Comparison of ENCODE assay signal across 11 mouse cellular contexts in the genomic region with DNA sequence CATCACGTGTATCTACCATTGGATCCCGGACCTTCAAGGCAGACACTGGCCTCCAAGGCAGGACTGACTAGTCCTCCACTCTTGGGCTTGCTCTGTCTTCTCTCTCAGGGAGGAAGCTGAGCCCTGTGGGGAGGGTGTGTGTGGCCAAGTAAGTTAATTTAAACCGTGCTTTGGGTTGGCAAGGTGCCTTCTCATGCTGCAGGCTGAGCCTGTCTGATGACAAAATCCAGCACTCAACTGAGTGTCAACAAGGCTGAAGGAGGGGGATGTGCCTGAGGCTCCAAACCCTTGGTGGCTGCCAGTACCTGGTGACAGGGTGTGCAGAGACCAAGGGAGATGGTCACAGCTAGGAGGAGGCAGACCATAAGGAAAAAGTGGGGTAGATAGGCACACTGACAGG. TPM values are rescaled to one million over a fixed set of nuclear protein-coding genes. Genes with fewer than 3 reads are reported as not detected.
DNase-seq lines count a peak whose midpoint lies in the region; ATAC-seq and TF ChIP-seq lines count a peak whose summit lies in the region.
"Had no signal": no experiment of that assay in that cellular context is flagged by ENCODE, and none has a peak within 500 bp of the region (broad histone marks: within the 10 kb centered on the region; RNA-seq: fewer than 3 reads in every experiment).

No protein-coding gene starts in this region.

- no peak overlapping the region for H3K4me3 ChIP-seq in heart, embryonic 10.5 days
- no peak overlapping the region for H3K4me3 ChIP-seq in stomach, postnatal 0 days (ENCODE audit: low read depth, low read length)
- H3K4me3 ChIP-seq: erythroblast, embryonic 14.5 days had no signal

- no peak overlapping the region for H3K27ac ChIP-seq in heart, embryonic 10.5 days
- H3K27ac ChIP-seq in stomach, postnatal 0 days (replicated peaks) = no peak overlapping the region

- no peak for TF ChIP-seq CTCF in stomach, postnatal 0 days (IDR thresholded peaks at IDR 0.05; ENCODE audit: low read depth)

- no peaks in the 10 kb centered on the region for H3K9me3 ChIP-seq in heart, embryonic 10.5 days
- no peaks in the 10 kb centered on the region for H3K9me3 ChIP-seq in stomach, postnatal 0 days (ENCODE audit: control insufficient read depth, low read length)

- peak; percentile 73 to 82 for DNase-seq in heart, adult 18-20 months
- DNase-seq in heart, embryonic 10.5 days (ENCODE audit: low spot score) = no peak
- peak; percentile 17 for DNase-seq in urinary bladder, postnatal 14 days (ENCODE audit: low spot score)
- DNase-seq in urinary bladder, postnatal 25 days (ENCODE audit: low spot score) = no peak
- DNase-seq in heart, postnatal 4 days = peak; percentile 75
- peak; percentile 13 for DNase-seq in stomach, postnatal 0 days (ENCODE audit: low spot score)
- no peak for DNase-seq in adrenal gland, adult 2 months
- DNase-seq in embryo, embryonic 11 days = no peak
- DNase-seq: liver; thymus, postnatal 4 days had no signal

- TF ChIP-seq EP300 in stomach, postnatal 0 days (optimal IDR thresholded peaks at IDR 0.05) = no peak

- peaks cover 9% of the 10 kb centered on the region; the same call in 1 of the 2 replicates for H3K27me3 ChIP-seq in heart, embryonic 10.5 days (ENCODE audit: insufficient read depth, poor library complexity, severe bottlenecking)
- H3K27me3 ChIP-seq in stomach, postnatal 0 days (ENCODE audit: control insufficient read depth, insufficient read depth, low read length) = no peaks in the 10 kb centered on the region

- H3K36me3 ChIP-seq in heart, embryonic 10.5 days = 0 out of 2 replicates have a peak, but pooled peaks cover 2% of the 10 kb centered on the region
- H3K36me3 ChIP-seq in stomach, postnatal 0 days (ENCODE audit: control insufficient read depth, insufficient read depth, low read length) = no peaks in the 10 kb centered on the region

- no peaks in the 10 kb centered on the region; the same call in 1 of the 2 replicates for H3K4me1 ChIP-seq in heart, embryonic 10.5 days
- no peaks in the 10 kb centered on the region for H3K4me1 ChIP-seq in stomach, postnatal 0 days (replicated peaks; ENCODE audit: control insufficient read depth, insufficient read depth)

- H3K9ac ChIP-seq in stomach, postnatal 0 days (ENCODE audit: low read length) = no peak overlapping the region

- no peak overlapping the region for H3K4me2 ChIP-seq in stomach, postnatal 0 days (replicated peaks; ENCODE audit: low read depth)

- no peak for ATAC-seq in stomach, postnatal 0 days (ENCODE audit: low FRiP score, low TSS enrichment)

- WGBS in heart, embryonic 10.5 days = 59% methylated on average over 3 of the region's 3 CpGs
- 51% methylated on average over 3 of the region's 3 CpGs for WGBS in stomach, postnatal 0 days

RNA-seq across cellular contexts. Expression of a gene that starts 7.5 kb away (rescaled TPM):
- total RNA-seq in heart, adult 18-20 months (2021) = 10 to 100 TPM; 11.4 to 14.5 TPM
- polyA plus RNA-seq in heart, embryonic 10.5 days (2016; fragmentation: Nextera tagmentation; extraction: Ambion mirVana) = 2.1 and 2.3 TPM in 2 replicates
- total RNA-seq in heart, postnatal 4 days (2021) = 1 to 10 TPM; 8.4 to 9.0 TPM
- polyA plus RNA-seq in stomach, postnatal 0 days (2015; fragmentation: Nextera tagmentation; extraction: Ambion mirVana) = 4.3 and 4.5 TPM in 2 replicates
- 1 to 10 TPM in 1 of 2 experiments, under 1 TPM in 1; 0.63 to 1.2 TPM for total RNA-seq in adrenal gland, adult 2 months (2021)
- 0.30 and 0.39 TPM in 2 replicates for polyA plus RNA-seq in adrenal gland, adult 2 months (2012; rRNA removed)
- polyA plus RNA-seq: erythroblast, embryonic 14.5 days had no signal

Comparison
In these comparisons a context has a peak if more than half of its experiments do, and no peak if none do; other contexts are left out.
1. DNase-seq: peak in heart, adult 18-20 months (2 of 2), urinary bladder, postnatal 14 days (single experiment), heart, postnatal 4 days (single experiment) and stomach, postnatal 0 days (single experiment); none in heart, embryonic 10.5 days (single experiment), urinary bladder, postnatal 25 days (single experiment), adrenal gland, adult 2 months (single experiment) and embryo, embryonic 11 days (single experiment).
2. RNA of a gene that starts 7.5 kb away (total RNA-seq): 11.4 to 14.5 TPM in heart, adult 18-20 months and 8.4 to 9.0 TPM in heart, postnatal 4 days; 0.63 to 1.2 TPM in adrenal gland, adult 2 months; every median in the first group is over 4 times any median in the second.